Mouse (Mus musculus) regulatory T cell (primary cell): ENCODE data around the gene Pcgf3.

Experiments used
- in situ Hi-C: fragments of 300-600 bp; cut with MboI, MseI; formaldehyde crosslinking; loops from one replicate; pipeline ENCODE4 v1.15.1; 2025; ENCODE audit warnings: high pct_unique_total_duplicates

The Pcgf3 gene

DNA sequence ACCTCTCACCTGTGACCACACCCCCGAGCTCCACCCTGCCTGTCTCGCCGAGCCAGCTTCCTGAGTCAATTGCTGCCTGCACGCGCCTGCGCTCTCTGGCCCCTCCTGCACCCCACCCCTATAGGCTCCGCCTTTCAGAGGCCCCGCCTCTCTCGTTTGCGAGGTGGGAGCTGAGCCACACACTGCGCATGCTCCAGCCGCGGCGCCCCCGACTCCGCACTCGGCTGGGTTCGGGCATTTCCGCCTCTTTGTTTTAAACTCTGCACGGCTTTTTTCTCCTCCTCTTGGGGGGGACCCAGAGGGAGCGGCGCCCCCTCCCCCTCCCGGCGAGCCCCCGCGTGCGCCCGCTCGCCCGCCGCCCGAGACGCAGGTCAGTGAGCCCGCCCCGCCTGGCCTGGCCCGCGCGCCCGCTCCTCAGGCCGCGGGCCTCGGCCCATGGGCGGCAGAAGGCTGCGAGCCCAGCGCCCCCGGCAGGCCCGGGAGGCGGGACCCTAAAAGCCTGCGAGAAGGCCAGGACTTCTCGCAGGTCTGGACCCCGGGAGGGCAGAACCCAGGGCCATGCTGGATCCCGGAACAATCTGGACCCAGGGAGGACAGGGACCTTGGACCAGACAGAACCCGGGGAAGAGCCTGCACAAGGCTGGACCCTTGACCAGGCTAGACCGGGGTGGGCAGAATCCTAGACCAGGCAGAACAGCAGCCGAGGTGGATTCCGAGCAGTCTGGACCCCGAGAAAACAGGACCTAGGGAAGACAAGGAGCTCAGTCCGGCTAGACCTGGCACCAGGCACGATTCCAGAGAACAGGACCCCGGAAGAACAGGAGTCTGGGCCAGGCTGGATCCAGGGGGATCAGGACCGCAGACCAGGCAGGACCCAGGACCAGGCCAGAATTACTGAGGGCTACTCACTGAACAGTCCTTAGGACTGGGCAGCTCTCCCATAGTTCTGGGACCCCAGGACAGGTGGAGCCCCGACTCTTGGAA, at the start of gene Pcgf3:
Gene Pcgf3 (plus strand): TSS at position 151 of the 984 bp plus-strand sequence.
- in situ Hi-C loops = no loop called here

DNA sequence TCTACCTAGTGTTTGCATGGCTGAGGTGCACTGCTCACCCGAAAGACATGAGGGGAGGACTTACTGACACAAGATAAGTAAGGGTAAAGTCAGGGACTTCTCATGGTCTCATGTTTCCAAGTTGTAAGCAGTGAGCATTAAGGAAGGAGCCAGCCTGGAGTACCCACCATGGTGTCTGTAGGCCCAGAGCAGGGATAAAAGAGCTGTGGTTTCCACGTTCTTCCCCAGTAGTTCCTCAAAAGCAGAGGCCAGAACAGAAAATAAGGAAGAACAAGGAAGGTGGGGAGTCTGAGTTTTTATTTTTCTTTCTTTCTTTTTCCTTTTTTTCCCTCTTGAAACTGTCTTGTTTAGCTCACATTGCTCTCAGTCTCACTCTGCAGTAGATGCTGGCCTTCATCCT, 46.3 kb upstream of the Pcgf3 start:
- in situ Hi-C loops = no loop called here

DNA sequence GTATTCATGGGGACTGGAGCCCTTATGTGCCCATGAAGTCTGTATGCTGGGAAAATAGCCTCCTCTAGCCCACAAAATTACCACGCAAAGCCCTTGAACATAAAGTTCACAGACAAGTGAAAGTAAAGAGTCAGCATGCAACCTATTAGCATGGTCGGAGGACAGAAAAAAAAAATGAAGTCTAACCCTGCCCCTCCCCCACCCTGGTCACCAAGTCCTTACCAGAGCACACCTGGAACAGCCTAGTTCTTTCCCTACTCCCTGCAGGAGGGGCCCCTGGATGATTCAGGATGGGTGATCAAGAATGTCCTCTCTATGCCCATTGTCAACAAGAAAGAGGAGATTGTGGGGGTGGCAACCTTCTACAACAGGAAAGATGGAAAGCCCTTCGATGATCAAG, 38.3 kb upstream of the Pcgf3 start:
- in situ Hi-C loops = no loop called here

DNA sequence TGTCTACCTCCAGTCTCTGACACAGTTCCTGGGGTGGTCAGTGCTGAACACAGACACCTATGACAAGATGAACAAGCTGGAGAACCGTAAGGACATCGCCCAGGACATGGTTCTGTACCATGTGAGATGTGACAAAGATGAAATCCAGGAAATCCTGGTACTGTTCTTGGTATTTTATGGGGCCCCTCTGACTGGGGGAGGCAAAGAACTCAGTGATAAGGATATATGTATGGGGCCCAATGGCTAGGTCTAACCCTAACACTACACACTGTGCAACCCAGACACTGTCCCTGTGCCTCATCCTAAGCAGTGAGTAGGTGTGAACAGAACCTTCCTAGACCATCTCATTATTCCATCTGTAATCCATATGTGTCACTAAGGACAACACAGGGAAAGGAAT, 37.6 kb upstream of the Pcgf3 start:
- in situ Hi-C loops = no loop called here

DNA sequence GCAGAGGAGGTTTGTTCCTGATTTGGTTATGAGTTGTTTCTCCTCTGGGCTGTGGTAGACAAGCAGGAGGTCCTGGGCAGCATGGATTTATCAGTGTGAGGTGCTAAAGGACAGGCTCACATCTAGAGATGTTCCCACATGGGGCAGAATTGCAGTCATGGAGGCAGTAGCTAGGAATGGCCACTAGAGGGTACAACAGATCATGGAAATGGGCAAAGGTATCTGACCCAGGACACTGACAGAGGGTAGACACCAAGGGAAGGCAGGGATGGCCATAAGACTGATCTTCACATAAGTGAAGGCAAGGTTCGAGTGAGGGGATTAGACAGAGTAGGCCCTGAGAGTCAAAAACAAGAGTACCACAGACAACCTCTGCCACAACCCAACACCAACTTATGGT, 33.8 kb upstream of the Pcgf3 start:
- in situ Hi-C loops = no loop called here

DNA sequence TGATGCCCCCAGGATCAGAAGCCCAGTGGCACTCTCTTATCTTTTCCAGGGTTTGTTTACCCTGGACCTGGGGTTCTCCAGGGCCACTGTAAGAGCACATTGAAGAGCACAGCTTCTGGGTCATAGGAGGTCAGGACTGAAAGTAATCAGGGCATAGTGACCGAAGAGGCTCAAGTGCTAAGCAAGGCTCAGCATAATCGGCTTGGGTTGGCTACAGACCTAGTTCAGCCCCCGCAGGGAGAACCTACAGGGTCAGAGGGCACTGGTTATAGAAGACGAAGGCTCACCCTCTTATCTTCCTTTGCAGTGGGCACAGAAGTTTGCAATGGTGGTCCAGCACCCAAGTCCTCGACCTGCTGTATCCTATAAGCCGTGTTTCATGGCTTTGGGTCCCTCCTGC, 29.8 kb upstream of the Pcgf3 start:
- in situ Hi-C loops = loop anchor here (10.0 kb wide), 1 partner anchor 224 kb away; no protein-coding TSS in a partner anchor

DNA sequence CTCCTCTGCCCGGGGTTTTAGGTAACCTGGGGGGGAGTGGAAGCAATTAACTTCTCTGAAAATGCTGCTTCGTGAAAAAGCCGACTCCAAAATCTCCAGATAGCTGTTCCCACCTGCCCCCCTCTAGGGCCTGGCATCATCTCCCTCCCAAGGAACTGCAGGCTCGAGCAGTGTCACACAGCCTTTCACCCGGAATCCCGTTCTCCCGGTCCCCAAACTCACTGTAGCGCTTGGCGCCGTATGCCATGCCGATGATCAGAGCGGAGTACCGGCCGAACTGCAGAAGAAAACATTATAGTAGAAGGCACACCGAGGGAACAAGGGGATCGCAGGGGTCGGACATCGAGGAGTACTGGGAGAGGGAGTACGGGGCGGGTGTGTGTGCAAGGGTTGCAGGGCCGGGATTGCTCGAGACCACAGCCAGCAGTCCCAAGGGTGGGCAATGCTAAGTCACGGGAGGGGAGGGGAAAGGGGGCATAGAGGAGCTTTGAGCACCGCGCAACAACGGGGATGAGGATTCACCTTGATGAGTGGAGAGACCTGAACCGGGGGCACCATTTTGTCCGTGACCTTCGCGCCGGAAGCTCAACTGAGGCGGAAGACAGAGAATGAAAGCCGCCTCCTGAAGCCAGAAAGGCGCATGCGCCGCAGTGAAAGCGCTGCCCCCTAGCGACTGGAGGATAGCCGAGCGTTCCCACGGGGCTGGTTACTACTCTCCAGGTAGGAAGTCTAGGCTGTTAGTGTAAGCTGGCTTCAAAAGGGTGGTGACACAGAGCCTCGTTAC, 27.0 kb upstream of the Pcgf3 start, which contains the start of gene Atp5k:
Gene Atp5k (minus strand): TSS at position 645 of the 784 bp plus-strand sequence.
- in situ Hi-C loops = loop anchor here (10.0 kb wide), 1 partner anchor 221 kb away; no protein-coding TSS in a partner anchor

DNA sequence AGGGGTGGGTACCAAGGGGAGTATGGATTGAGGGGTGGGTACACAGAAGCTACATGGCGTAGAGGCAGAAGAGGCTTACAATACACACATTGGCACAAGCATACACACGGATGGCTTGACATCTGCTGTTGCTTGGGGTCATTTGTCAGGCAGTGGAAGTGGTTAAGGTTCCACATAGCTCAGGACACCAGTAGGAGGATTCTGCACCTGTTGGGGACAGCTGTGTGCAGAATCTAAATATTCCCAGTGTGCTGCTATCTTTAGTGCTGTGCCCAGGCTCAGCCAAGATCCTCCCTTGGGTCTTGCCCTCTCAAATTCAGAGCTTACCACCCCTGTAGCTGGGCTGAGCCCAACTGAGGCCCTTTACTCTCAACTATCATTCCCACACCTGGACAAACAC, 24.9 kb upstream of the Pcgf3 start:
- in situ Hi-C loops = loop anchor here (10.0 kb wide), 1 partner anchor 219 kb away; no protein-coding TSS in a partner anchor

DNA sequence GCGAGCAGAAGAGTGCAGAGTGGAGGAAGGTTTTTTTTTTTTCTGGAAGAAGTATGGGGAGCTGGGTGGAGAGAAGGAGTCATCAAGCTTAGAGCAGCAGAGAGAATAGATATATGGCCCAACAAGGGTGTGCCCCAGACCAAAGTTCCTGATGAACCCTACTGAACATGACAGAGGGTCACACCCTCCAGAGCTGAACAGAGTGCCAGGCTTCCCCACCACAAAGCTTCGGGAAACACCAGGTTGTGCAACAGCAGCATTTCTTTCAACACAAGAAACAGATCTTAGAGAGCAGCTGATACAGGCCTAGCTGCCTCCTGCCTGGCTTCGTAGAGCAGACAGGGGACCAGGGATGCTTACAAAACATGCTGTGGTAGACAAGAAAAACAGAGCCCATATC, 14.1 kb upstream of the Pcgf3 start:
- in situ Hi-C loops = no loop called here

DNA sequence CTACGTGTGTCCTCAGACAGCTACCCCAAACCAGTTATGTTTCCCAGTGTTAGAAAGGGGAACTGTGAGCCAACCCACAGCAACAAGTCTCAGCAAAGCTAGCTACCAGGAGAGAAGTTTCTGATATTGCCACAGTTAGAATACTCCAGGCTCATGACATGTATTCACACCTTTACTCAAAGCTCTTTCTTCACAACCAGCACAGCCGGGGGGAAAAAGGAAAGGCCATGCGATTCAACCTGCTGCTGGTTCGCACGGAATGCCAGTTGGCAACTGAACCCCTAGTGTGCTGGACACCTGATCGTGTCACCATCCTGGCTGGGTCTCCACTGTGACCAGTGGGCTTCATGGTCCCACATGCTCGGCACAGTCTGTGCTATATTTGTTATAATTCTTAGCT, 13.2 kb upstream of the Pcgf3 start:
- in situ Hi-C loops = no loop called here

DNA sequence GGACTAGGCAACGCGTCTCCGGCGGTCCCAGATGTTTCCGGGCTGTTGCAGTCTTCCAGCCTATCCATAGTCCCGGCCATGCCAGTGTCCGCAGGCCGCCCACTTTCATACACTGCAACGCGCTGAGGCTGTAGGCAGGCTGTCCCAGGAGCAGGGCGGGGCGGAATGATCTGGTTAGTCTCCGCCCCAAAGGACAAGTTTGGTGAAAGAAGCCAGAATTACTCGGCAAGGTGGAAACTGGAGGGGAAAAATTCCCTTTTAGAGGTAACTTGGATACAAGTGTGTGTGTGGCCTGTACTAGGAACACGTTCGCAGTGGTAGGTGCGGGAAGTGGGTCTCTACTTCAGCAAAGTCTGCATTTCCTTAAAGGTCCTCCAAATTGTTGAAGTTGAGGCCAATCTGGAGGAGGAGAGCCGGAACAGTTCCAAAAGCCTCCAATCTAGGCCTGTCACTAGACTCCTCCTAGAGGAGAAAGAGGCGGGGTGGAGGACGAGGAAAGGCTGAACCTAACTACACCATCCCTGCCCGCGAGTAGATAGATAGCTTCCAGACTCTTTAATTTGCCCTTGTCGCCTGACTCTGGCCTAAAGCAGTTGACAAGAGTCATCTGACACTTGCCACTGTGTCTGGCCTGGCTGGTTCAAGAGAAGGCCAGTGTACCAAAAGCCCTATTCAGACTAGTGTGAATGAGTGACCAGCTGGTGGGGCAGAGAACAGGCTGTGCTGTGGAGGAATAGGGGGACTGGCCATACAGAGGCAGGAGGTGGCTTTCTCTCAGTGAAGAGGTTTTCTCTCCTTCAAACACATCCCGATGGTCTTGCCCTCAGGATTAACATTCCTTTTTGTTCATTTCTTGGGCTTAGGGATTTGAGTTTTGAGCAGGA, 12.0 kb upstream of the Pcgf3 start, which contains the start of gene Mfsd7a:
Gene Mfsd7a (minus strand): TSS at position 107 of the 884 bp plus-strand sequence.
- in situ Hi-C loops = no loop called here

DNA sequence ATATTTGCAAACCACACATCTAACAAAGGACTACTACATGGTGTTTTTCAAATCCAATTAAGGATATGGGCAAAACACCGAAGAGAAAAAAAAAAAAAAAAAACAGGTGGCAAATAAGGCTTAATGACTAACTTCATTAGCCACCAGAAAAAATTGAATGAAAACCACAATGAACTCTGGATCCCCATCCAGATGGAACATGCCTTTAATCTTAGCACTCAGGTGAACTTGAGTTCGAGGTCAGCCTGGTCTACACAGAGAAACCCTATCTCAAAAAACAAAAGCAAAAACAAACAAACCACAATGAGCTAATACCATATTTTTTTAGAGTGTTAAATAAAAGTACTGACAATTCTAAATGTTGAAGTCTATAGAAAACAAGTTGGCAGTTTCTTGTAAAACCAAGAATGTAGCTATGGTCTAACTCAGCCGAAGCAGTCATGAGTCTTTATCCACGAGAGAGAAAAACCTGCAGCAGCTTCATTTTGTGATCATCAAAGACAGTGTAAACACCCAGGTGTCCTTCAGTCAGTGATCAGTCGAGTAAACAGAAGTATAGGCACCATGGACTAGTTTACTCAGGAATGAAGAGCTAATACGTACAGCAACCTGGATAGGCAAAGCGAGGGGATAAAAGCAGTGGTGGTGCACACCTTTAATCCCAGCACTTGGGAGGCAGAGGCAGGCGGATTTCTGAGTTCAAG, 10.0 kb upstream of the Pcgf3 start:
- in situ Hi-C loops = no loop called here

DNA sequence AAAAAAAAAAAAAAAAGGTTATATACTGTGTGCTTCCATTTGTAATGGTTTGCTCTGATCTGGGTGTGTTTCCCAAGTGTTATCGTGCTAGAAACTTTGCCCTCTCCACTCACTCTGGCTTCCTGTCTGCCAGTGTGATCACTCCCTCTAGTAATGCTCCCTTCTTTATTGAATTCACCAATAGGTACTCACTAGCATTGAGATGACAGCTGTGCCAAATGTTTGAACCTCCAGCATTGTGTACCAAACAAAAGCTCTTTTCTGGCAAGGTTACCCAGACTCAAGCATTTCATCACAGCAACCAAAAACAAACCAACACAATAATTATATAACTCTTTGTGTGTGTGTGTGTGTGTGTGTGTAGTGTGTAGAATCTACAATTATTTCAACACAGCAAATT, 9.4 kb upstream of the Pcgf3 start:
- in situ Hi-C loops = no loop called here

DNA sequence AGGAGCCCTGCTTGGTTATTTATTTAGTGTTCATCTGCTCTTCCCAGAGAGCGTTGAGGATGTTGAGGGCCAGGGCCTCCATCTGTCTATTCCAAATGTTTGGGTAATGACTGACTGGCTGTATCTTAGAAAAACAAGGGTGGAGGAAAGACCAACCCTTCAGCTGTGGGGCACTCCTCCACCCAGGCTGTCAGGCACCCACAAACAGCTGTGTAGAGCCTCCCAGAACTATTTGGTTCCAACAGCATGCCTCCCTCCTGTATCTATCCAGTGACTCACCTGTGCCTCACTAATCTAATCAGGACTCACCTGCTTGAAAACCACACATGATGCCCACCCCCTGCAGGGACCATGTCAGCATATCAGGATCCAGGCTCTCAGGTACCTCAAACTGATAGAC, 8.6 kb upstream of the Pcgf3 start:
- in situ Hi-C loops = no loop called here

DNA sequence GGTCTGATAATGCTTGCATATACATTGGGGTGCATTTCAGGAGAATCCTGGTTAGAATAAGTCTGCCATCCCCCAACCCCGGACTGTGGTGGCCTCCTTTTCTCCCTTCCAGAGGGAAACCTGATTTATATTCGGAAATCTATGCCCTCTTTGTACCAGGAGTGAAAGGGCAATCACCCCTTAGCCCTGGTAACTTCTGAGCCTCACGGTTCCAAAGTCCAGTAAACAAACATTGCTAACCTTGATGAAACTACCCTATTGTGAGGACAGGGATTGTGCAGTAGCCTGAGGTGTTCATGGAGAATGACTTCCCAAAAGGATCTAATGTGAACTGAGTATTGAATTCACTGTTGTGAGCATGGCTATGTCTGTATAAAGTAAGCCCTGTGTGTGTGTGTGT, 6.9 kb upstream of the Pcgf3 start:
- in situ Hi-C loops = no loop called here

DNA sequence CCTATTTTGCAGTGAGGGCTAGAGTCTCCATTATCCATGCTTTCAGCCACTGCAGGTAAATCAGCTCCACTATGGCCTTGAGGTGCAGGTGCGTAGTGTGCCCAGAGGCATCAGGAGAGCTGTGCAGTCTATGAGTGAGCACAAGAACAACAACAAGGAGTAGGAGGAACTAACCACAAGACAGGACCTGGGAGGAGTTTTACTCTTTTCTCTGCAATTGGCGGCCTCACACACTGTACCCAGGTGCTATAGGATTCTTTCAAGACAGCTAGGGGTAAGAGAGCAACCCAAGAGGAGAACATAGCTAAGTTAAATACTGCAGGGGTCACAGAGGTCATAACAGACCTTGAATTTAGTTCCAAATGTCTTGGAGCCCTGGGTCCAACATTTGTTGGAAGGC, 2.3 kb upstream of the Pcgf3 start:
- in situ Hi-C loops = no loop called here

DNA sequence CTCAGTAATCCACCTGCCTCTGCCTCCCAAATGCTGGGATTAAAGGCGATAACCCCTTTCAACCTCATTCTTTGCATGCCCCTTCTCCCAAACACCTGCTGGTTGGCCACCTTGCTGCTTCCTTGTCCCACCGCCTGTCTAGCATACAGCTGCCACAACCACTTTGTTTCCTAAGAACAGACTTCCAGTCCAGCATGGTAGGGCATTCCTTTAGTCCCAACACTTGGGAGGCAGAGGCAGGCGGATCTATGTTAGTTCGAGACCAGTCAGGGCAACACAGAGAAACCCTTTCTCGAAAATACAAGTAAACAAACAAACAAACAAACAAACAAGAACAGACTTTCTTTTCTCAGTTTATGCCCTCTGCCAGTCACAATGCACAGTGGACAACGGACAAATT, 571 bp upstream of the Pcgf3 start:
- in situ Hi-C loops = no loop called here

DNA sequence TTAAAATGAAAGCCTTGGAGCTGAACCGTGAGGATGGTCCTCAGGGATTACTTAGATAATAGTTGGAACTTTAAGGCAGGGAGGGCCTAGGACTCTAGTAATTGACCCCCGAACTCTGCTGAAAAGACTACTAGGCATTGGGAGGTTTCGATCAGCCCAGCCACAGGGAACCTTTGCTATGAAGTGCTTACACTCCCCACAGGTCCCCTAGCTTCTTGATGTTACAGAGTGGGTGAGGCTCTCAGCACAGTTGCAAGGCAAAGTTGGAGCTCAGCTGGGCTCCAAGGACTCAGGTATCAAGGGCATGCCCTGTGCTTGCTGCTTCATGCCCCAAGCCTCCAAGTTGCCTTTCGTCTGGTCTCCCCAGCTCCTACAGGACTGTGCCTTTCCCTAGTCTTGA, 1.4 kb downstream of the Pcgf3 start:
- in situ Hi-C loops = no loop called here

DNA sequence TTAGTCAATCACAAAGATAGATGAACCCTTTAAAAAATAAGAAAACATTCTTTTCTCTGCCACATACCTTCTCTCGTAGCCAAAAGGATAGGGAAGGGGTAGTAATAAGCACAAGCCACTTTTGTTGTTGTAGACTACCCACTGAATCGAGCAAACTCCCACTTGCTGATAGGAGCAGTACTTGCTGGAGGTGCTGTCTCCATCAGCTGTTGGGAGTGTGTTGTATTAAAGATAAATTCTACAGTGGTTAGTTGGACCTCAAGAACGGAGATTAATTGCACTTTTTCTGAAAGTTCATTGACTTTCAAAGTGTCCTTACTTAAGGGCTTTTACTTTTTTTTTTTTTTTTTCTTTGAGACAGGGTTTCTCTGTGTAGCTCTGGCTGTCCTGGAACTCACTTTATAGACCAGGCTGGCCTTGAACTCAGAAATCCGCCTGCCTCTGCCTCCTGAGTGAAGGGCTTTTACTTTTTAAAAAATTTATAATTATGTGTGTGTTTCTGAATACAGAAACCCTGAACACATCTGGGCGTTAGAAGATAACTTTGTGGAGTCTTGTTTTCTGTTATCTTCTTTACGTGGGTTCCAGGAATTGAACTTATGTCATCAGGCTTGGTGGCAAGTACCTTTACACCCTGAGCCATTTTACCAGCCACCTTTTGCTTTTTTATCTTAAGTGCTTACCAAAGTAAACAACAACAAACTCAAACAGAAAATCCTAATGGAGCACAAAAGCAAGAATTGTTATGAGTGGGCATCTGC, 4.3 kb downstream of the Pcgf3 start:
- in situ Hi-C loops = no loop called here

DNA sequence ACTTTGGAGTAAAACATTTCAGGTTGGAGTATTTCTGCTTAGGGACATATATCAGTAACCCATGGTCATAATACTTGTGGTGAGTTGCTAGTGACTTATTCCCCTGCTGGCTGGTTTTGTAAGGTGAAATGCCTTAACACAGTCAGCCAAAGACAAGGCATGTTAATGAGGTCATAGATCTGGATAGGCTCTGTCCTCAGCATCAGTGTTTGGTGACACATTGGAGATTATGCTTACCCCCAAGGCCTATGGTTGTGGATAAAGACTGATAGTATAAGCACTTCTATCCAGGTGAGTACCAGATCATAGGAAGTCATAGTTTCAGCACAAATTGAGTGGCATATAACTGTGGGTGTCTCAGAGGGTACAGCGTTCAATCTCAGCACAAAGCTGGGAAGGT, 5.6 kb downstream of the Pcgf3 start:
- in situ Hi-C loops = no loop called here
